In genomic region chr1:107950396-107950795, GRCm38 (mm10) we compare ENCODE assay signal across 16 mouse cellular contexts.
DNase-seq lines count a peak whose midpoint lies in the region; TF ChIP-seq lines count a peak whose summit lies in the region.
"Had no signal": no experiment of that assay in that cellular context is flagged by ENCODE, and none has a peak within 500 bp of the region (broad histone marks: within the 10 kb centered on the region; RNA-seq: fewer than 3 reads in every experiment).

No protein-coding gene starts in this region.

- H3K27ac ChIP-seq in left cerebral cortex, adult 2 months: no peak overlapping the region
- H3K27ac ChIP-seq: embryonic facial prominence, embryonic 13.5 days; forebrain, embryonic 12.5 days; heart, embryonic 10.5 days; heart, embryonic 15.5 days; hindbrain, embryonic 13.5 days; hindbrain, postnatal 0 days had no signal

- intact Hi-C loops in left cerebral cortex, postnatal 4 days (cut with DNase I): no loop called here
- intact Hi-C loops in left cerebral cortex, adult 2 months (cut with DNase I): no loop called here

- TF ChIP-seq POLR2A in brain, embryonic 14.5 days (IDR thresholded peaks at IDR 0.05; ENCODE audit: borderline replicate concordance, extremely low read depth, insufficient read depth, insufficient read length, poor library complexity, severe bottlenecking): no peak

- TF ChIP-seq CTCF in left cerebral cortex, adult 2 months (IDR thresholded peaks at IDR 0.05): no peak
- TF ChIP-seq CTCF in brain, embryonic 14.5 days (IDR thresholded peaks at IDR 0.05; ENCODE audit: borderline replicate concordance, extremely low read depth, insufficient read depth, insufficient read length): no peak

- peak; percentile 1 for DNase-seq in left cerebral cortex, postnatal 4 days
- no peak for DNase-seq in left cerebral cortex, adult 2 months (ENCODE audit: extremely low spot score in 1 of 2, low spot score in 2 of 2)
- peak; percentile 2 for DNase-seq in lung, postnatal 14 days
- DNase-seq in lung, adult 18-20 months: no peak
- peak; percentile 16 for DNase-seq in brain, embryonic 14.5 days (ENCODE audit: low read depth)
- no peak for DNase-seq in B cell, adult 2 months
- DNase-seq: adrenal gland, postnatal 10 days; cerebellum, adult 18-20 months; gastrocnemius, postnatal 10 days; heart, postnatal 14 days had no signal

- H3K4me3 ChIP-seq in left cerebral cortex, adult 2 months: no peak overlapping the region
- H3K4me3 ChIP-seq: embryonic facial prominence, embryonic 13.5 days; forebrain, embryonic 12.5 days; heart, embryonic 10.5 days; heart, embryonic 15.5 days; hindbrain, embryonic 13.5 days had no signal

Comparison
In these comparisons a context has a peak if more than half of its experiments do, and no peak if none do; other contexts are left out.
1. DNase-seq: peak in left cerebral cortex, postnatal 4 days (single experiment), lung, postnatal 14 days (single experiment) and brain, embryonic 14.5 days (single experiment); none in left cerebral cortex, adult 2 months (0 of 2), lung, adult 18-20 months (0 of 2) and B cell, adult 2 months (0 of 2).